Mouse (Mus musculus) midbrain, embryonic 16.5 days (tissue): ENCODE measurements around the gene Cabcoco1. TPM values are rescaled to one million over a fixed set of nuclear protein-coding genes. Genes with fewer than 3 reads are reported as not detected.

Experiments
- ATAC-seq: fragments of 200-750 bp; cut with Nextera tagmentation; 2 replicates; pipeline ENCODE4 v1.8.0; 2017; ENCODE audit warnings: moderate TSS enrichment
- H3K27ac ChIP-seq: fragments of 300-500 bp; sonication (generic); 2 replicates; pipeline ENCODE4 v1.5.1; 2014; ENCODE audit warnings: mild to moderate bottlenecking, low read length, mixed read lengths
- H3K27me3 ChIP-seq: fragments of 300-500 bp; sonication (generic); 2 replicates; pipeline ENCODE4 v1.6.1; 2014; ENCODE audit warnings: low read depth, low read length, mixed read lengths; ENCODE audit not compliant: control insufficient read depth, insufficient read depth
- H3K36me3 ChIP-seq: fragments of 300-500 bp; sonication (generic); 2 replicates; pipeline ENCODE4 v1.6.1; 2014; ENCODE audit warnings: mild to moderate bottlenecking, low read length, moderate library complexity, mixed read lengths; ENCODE audit not compliant: control insufficient read depth, insufficient read depth
- H3K4me1 ChIP-seq: fragments of 300-500 bp; sonication (generic); 2 replicates; pipeline ENCODE4 v1.6.1; 2014; ENCODE audit warnings: mild to moderate bottlenecking, low read length, mixed read lengths; ENCODE audit not compliant: control insufficient read depth, insufficient read depth
- H3K4me2 ChIP-seq: fragments of 300-500 bp; sonication (generic); 2 replicates; pipeline ENCODE4 v1.6.1; 2014; ENCODE audit warnings: mild to moderate bottlenecking, low read length, mixed read lengths
- H3K4me3 ChIP-seq: fragments of 300-500 bp; sonication (generic); 2 replicates; pipeline ENCODE4 v1.5.1; 2014; ENCODE audit warnings: low read depth, mild to moderate bottlenecking, low read length, moderate library complexity, mixed read lengths
- H3K9ac ChIP-seq: fragments of 300-500 bp; sonication (generic); 2 replicates; pipeline ENCODE4 v1.6.1; 2014; ENCODE audit warnings: low read depth, low read length, mixed read lengths
- H3K9me3 ChIP-seq: fragments of 300-500 bp; sonication (generic); replicated peaks from 2 replicates; pipeline ENCODE4 v1.6.1; 2014; ENCODE audit warnings: mild to moderate bottlenecking, low read length, mixed read lengths; ENCODE audit not compliant: control insufficient read depth, poor library complexity, severe bottlenecking
- WGBS: fragments of 180-500 bp; shearing (Covaris S2); extraction: QIAGEN DNeasy Blood & Tissue Kit; methylation state at CpG from one replicate; pipeline ENCODE4 v1.1.7; 2014; 5-methylcytosine and 5-hydroxymethylcytosine counted together
- polyA plus RNA-seq: library from polyadenylated mRNA; unstranded; fragments of >200 nt; fragmentation: Nextera tagmentation; extraction: Ambion mirVana; gene quantifications from 2 replicates; pipeline ENCODE4 v1.2.1, GENCODE M21; 2015

Gene Cabcoco1
- 1.2 and 2.5 TPM in 2 replicates for polyA plus RNA-seq

DNA sequence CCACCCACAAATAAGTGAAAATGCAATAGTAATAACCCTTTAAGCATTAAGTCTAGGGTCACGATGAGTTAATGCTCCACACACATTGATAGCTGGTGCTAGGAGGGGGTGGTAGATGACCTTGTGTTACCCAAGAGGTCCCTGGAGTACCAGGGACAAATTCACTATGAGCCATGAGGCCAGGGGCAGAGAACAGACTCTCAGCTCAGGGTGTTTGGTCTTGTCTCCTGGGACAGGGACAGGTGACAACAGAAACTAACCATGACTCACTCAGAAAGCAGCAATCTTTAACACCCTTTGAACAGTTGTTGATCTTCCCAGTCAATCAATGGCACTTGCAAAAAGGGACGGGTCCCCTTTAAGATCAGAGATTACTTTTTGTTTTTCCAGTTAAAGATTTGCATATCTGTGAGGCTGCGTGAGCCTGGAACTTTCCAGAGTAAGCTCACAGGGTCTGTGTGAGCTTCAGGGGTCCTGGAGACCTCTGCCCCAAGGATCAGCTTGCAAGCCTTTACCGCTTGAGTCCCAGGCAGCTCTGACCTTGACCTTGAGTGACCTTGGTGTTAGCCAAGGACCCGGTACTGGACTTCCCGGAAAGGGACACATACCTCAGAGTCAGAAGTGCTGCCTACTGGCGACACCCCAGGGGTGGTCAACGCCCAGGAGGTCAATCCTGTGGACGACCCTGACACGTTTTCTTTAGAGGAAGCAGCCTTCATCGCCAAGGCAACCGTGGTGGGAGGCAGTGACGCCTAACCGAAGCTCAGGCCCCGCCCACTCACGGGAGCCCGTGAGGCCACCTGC lies at the start of gene Cabcoco1:
Gene Cabcoco1 (minus strand): TSS at position 758 of the 804 bp plus-strand sequence.
- H3K9ac ChIP-seq = peak within 1 kb of the TSS; percentile 50; the same call in 1 of the 2 replicates
- H3K27ac ChIP-seq = no peak within 1 kb of the TSS
- no peaks in the 10 kb centered on the region for H3K9me3 ChIP-seq
- no peaks in the 10 kb centered on the region for H3K27me3 ChIP-seq
- peak within 1 kb of the TSS; percentile 63 for H3K4me2 ChIP-seq
- H3K4me1 ChIP-seq = peaks cover 13% of the 10 kb centered on the region
- ATAC-seq = peak; percentile 60
- WGBS = 7% methylated on average over 17 of the region's 17 CpGs
- no peaks in the 10 kb centered on the region for H3K36me3 ChIP-seq
- peak within 1 kb of the TSS; percentile 39 for H3K4me3 ChIP-seq

DNA sequence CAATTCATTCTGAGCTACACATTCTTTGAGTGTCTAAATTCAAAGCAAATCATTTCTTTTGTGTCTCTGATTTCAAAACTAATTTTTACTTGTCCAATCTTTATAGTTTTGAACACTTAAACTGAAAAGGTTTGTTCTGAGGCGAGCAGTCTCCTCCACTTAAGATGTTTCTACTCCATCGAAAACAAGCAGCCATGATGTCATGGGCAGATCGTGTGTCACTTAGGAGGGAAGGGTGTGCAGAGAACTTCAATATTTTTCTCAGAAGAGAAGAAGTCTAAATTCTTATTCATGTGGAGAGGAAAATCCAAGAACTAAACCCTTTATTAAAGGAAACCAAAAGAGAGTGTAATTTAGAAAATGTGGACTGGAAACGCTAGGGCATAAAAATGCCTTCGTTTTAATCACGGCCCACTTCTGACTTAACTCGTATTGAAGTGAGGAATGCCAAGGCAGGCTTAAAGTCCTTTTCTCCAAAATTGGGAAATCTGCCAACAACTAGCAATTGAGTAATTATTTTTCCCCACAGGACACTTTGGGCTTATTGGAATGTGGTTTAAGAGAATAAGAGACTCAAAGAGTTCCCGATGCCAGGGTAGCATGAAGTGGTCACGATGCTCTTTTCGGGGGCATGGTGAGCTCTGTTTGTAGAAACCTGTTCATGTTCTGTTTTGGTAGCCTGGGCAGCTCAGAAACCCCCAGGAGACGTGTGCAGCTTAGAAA lies 48.0 kb upstream of the Cabcoco1 start:
- Histone ChIP-seq H3K4me3 (no peak overlapping the region), H3K36me3 (no peaks in the 10 kb centered on the region), H3K9me3 (no peaks in the 10 kb centered on the region), H3K27ac (no peak overlapping the region), H3K9ac (no peak overlapping the region), H3K4me2 (no peak overlapping the region), H3K27me3 (no peaks in the 10 kb centered on the region), H3K4me1 (no peaks in the 10 kb centered on the region)
- WGBS = 67% methylated on average over 11 of the region's 11 CpGs
- no peak for ATAC-seq

DNA sequence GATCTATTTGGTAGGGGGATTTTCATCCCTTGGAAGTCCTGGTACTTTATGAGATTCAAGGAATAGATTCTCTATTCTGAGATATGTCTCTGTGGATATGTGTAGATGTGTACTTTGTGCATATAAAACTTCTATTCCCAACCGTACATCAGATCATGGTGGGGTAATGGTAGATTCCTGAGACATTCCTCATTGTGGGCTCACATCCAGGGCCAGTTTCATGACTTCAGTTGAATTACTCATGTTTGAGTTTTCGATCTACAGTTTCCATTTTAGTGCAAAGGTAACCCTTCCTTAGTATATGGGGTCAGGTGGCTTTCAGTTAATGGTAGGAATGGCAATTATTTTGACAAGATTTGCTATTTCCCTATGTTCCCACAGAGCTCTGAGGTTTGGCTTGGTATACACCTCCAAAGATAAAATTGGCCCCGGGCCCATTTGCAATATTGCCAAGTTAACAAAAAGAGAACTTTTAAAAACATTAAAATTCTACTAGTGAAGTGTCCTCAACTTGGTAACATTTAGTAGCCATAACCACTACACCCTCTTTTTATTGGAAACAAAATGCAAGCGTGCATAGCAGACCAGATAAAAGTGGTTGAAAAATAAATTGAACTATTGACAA lies 45.8 kb upstream of the Cabcoco1 start:
- no peak for ATAC-seq
- Histone ChIP-seq H3K27ac (no peak overlapping the region), H3K4me2 (no peak overlapping the region), H3K4me1 (no peaks in the 10 kb centered on the region), H3K27me3 (no peaks in the 10 kb centered on the region), H3K9me3 (no peaks in the 10 kb centered on the region), H3K36me3 (no peaks in the 10 kb centered on the region), H3K9ac (no peak overlapping the region), H3K4me3 (no peak overlapping the region)
- 88% methylated on average over 4 of the region's 4 CpGs for WGBS

DNA sequence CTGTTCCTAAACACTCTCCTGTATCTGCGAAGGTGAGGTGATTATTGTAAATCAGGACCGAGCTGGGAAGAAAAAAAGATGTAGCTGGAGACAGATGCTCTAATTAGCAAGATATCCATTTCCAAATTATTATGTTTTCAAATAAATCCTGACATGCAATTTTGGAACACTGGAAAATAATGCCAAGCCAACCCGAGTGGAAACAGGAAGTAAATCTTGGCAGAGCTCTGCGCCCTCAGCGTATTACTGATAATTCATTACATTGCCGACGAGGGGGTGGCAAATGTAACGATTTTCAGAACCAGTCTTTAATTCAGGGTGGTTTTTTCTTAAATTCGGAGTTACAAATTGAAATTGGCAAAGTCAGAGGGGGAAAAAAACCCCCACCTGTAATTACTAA lies 35.6 kb upstream of the Cabcoco1 start:
- Histone ChIP-seq H3K27me3 (no peaks in the 10 kb centered on the region), H3K4me1 (no peaks in the 10 kb centered on the region), H3K27ac (no peak overlapping the region), H3K36me3 (no peaks in the 10 kb centered on the region), H3K9ac (no peak overlapping the region), H3K4me3 (no peak overlapping the region), H3K9me3 (no peaks in the 10 kb centered on the region), H3K4me2 (no peak overlapping the region)
- no peak for ATAC-seq
- 85% methylated on average over 9 of the region's 9 CpGs for WGBS

GRCm38 (mm10) chr10:68568172-68568571 lies 26.5 kb upstream of the Cabcoco1 start:
- no peak overlapping the region for H3K4me3 ChIP-seq
- no peak overlapping the region for H3K4me2 ChIP-seq
- H3K27ac ChIP-seq = no peak overlapping the region
- no peak for ATAC-seq
- no peaks in the 10 kb centered on the region for H3K27me3 ChIP-seq
- no peak overlapping the region for H3K9ac ChIP-seq
- H3K36me3 ChIP-seq = no peaks in the 10 kb centered on the region
- H3K4me1 ChIP-seq = no peaks in the 10 kb centered on the region
- no peaks in the 10 kb centered on the region for H3K9me3 ChIP-seq

DNA sequence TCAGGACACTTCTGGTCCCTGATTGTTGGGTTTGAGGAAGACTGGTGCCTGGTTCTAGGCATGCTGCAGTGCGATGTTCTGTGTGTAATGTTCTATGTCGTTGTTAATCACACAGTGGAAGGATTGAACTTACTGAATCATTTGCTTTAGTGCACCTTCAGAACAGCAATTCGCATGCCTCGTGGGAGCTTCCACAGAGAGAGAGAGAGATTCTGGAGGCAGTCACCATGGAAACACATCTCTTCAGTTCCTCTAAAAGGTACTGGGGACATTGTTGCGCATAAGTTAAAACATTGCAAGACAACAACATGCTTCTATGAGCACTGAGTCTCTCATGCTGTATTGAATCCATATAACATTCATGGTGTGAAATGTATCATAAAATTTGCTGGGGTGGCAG lies 20.6 kb upstream of the Cabcoco1 start:
- WGBS = 61% methylated on average over 5 of the region's 5 CpGs
- peak; percentile 28; the same call in 1 of the 2 replicates for ATAC-seq
- Histone ChIP-seq H3K9me3 (no peaks in the 10 kb centered on the region), H3K36me3 (no peaks in the 10 kb centered on the region), H3K4me3 (no peak overlapping the region), H3K4me2 (no peak overlapping the region), H3K27me3 (no peaks in the 10 kb centered on the region), H3K4me1 (peaks cover 4% of the 10 kb centered on the region; the same call in 1 of the 2 replicates), H3K9ac (no peak overlapping the region), H3K27ac (no peak overlapping the region)

GRCm38 (mm10) chr10:68558828-68559219 lies 17.1 kb upstream of the Cabcoco1 start:
- Histone ChIP-seq H3K4me2 (no peak overlapping the region), H3K27ac (no peak overlapping the region), H3K27me3 (no peaks in the 10 kb centered on the region), H3K9me3 (no peaks in the 10 kb centered on the region), H3K4me1 (peaks cover 4% of the 10 kb centered on the region; the same call in 1 of the 2 replicates), H3K4me3 (no peak overlapping the region), H3K36me3 (no peaks in the 10 kb centered on the region), H3K9ac (no peak overlapping the region)
- 46% methylated on average over 4 of the region's 4 CpGs for WGBS
- ATAC-seq = no peak

DNA sequence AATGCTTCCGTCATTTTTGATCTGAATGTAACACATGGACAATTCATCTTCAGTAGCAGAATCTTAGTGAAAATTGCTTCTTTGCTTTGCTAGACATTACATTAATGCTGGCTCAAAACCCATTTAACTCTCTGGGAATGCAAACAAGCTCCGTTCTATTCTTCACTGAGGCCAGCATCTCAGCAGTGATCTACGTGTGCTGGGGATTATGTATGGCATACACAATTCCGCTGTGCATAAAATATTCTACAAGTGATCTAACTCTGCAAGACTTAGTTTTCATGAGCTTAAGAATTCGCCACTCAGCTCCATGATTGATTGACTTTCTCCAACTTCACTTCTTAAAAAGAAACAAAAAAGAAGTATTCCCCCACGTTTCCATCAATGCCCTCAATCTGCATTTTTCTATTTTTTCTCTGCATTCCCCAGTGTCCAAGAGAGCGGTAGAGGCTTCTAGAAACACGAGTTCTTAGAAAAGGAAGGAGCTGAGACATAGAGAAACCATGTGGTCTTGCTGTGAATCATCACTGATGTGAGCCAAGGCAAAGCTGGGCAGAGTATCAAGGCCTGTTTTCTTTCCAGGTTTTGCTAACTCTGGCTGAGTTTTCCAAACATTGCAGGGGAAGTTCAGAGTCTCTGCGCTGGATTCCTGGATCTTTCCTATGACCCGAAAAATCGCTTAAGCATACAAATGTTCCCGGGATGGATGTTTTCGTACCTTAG lies 16.6 kb upstream of the Cabcoco1 start:
- Histone ChIP-seq H3K36me3 (no peaks in the 10 kb centered on the region), H3K4me1 (peaks cover 4% of the 10 kb centered on the region; the same call in 1 of the 2 replicates), H3K4me2 (no peak overlapping the region), H3K9me3 (no peaks in the 10 kb centered on the region), H3K27ac (no peak overlapping the region), H3K4me3 (no peak overlapping the region), H3K9ac (no peak overlapping the region), H3K27me3 (no peaks in the 10 kb centered on the region)
- peak; percentile 67; the same call in 1 of the 2 replicates for ATAC-seq
- 53% methylated on average over 13 of the region's 13 CpGs for WGBS
